Mouse (Mus musculus) hindlimb bud, embryonic 11.5 days (tissue): ENCODE results near the gene Atp1b1.

ENCODE experiments used
- DNase-seq: peaks from one replicate; pipeline ENCODE4 v3.0.0-alpha.2; 2012; ENCODE audit warnings: low read depth, low spot score; ENCODE audit errors: extremely low spot score

Gene Atp1b1

DNA sequence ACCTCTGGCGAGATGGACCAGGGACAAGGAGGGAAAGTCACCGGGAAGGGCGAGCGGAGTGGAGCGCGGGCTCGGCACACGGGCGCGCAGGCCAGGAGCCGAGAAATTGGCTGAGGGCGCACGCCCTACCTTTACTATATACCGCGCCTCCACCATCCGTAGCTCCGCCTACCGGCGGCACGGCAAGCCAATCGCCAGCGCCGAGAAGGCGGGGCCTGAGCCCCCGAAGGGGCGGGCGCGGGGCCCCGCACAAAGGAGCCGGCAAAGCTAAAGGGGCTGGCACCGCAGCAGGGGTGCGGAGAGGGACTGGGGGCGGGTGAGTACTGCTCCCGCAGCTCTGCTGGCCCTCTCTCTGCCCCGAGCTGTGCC lies at the start of gene Atp1b1:
TSS of gene Atp1b1 (minus strand) at position 111 of the 369 bp plus-strand sequence.
- DNase-seq, result peak; percentile 35

DNA sequence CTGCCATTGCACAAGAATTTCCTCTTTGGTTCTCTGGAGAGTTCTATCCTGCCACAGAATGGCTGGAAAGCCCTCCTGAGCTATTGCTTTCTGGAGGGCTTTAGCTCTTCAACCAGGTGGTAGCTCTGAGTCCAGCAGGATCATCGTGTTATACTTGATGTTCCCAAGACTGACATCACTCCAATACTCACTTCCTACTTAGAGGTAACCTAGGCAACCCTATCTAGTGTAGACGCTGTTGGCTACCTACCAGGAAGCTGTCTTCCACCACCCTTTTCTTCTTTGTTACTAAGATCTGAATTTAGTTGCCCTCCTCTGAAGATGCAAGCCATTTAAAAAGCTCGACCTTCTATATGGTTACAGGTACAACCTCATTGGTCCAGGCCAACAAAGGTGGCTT lies 46.9 kb upstream of the Atp1b1 start:
- DNase-seq, result no peak

DNA sequence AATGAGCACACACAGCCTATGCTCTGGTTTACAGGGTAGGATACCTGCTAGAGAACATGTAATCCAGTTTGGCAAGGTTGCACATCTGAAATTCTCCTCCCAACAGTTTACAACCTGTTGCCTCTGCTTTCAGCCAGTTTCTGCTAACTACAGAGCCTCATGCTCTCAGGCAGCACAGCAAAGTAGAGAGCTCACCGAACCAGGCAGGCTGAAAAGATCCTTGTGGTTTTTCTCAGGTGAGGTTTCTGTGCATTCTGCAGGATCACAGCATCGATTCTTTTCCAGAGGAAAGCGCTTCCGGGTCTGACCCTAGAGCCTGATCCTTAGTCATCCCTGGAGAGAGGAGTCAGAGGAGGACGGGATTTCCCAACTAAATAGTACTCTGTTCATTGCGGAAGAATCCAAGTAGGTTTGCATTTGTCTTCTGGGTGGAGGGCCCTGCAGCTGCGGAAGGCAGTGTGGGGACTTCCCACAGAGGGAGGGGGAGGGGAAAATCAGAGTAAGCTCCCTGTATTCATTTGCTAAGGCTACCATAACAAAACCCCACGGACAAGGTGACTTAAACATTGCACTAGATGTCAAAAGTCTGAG lies 45.1 kb upstream of the Atp1b1 start:
- DNase-seq, result no peak

DNA sequence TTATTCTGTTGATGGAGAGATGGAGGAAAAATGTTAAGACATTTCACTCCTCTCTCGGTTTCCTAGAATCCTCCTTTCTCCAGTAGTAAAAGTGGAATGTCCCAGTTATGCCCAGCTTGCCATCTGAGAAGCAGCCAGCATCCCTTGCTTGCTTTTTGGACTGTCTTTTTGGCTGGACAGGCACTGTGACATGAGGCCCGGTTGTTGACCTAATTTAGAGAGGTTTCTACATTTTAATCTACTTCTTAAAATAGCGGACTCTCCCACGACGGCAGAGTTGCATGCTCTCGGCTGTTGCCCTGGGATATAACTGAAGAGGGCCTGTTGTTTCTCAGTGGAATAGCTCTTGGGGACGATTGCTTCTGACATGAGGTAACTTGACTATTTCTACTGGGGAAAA lies 44.1 kb upstream of the Atp1b1 start:
- DNase-seq, result no peak

DNA sequence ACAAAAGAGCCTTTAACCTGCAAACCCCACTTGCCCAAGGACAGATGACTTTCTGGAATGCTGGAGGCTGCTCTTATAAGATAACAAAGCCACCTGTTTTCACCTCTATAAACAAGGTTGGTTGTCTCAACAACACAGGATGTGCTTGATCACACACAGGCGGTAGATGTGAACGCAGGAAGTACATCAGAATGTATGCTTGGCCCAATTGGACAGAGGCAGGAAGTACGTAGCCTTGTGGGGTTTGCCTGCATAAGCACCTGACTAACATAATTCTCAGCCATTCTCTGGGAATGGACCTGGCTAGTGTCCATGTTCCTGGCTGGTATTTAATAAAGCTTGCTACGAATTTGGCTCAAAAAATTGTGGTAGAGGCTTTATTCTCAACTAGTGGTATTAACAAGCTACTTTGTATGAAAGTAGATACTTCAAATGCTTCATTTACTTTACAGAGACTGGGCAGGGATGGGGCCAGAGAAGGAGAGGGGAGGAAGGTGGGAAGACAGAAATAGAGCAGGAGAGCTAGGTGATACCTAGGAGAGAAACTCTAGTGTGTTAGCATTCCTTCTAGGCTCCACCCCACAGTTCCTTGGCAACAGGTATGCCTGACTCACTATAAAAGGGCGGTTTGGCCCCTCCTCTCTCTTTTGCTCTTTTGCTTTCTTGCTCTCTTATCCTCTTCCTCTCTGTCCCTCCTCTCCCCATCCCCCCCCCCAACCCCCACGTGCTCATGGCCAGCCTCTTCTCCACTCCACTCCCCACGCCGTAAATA lies 36.8 kb upstream of the Atp1b1 start:
- no peak for DNase-seq

DNA sequence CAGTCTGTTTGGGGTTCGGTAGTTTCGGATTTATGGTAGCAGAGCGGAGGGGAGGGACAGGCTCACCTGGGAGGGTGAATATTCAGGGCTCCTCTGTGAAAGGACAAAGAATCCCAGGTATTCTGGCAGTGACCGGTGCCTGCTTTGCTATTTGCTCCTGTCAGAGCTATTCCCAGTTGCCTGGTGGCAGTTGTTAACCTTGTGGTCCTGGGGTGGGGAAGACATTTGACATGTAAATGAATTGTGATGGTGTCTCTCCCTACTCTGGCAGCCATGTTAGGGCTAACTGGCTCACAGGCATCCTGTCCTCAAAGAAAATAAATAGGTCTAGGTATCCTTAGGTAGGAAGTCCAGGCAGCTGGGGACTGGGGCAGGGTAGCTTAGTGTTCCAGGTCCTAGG lies 36.1 kb upstream of the Atp1b1 start:
- DNase-seq, result no peak

DNA sequence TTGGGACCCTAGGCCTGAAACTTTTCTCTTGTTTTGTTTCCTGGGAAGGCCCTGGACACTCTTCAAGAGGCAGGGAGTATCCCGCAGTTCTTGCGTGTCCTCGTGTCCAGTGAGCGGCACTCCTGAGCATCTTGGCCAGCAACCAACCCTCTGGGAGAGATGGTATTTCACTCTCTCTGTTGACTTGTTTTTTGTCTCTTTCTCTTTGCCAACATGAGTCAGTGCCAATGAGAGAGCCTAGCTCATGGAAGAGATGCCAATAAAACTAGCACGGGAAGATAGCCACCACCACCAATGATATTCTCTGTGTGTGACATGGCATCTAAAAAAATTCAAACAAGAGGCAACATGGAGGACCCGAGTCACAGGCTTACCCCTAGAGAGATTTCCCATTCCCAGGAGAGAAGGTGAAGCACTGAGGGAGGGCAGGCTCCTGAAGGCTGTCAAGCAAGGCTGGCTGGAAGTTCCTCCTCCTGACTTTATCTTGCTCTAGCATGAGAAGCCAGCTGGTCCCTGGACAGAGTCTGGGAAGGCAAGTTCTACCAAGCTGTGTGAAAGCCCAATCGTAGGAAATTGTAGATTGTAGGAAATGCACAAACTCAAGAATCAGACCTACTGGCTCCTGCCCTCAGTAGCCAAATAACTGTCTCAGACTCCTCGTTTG lies 35.0 kb upstream of the Atp1b1 start:
- no peak for DNase-seq

DNA sequence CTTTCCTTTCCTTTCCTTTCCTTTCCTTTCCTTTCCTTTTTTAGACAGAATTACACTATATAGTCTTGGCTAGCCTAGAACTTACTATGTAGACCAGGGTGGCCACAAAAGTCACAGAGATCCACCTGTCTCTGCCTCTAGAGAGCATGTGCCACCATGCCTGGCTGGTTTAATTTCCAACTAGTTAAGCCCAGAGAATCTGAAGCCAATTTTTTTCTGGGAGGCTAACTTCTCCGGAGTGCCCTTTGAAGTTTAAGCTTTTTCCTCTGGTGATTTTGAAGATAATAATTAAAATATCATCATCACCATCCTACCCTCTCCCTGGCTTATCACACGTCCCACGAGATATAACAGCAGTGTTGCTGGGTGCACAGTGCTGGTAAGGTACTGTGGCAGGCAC lies 34.3 kb upstream of the Atp1b1 start:
- DNase-seq, result no peak

DNA sequence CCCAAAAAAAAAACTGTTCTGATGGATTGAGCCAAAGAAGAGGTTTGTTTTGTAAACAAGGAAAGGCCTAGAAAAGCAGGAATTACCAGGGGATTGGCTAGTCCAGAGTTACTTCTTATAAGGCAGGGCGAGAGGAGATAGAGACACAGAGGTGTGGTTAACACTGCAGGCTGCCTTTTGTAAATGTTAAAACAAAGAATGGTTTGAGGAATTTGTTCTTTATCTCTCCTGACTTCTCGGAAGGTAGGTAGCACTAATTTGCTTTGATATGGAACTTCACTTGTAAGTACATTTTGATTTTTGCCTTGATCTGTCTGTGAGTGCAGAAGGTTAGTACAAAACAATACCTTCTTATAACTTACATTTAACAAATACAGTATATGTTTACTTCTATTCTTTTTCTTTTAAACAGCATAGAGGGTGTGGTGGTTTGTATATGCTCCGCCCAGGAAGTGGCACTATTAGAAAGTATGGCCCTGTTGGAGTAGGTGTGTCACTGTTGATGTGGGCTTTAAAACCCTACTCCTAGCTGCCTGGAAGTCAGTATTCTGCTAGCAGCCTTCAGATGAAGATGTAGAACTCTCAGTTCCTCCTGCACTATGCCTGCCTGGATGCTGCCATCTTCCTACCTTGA lies 31.9 kb upstream of the Atp1b1 start:
- no peak for DNase-seq

DNA sequence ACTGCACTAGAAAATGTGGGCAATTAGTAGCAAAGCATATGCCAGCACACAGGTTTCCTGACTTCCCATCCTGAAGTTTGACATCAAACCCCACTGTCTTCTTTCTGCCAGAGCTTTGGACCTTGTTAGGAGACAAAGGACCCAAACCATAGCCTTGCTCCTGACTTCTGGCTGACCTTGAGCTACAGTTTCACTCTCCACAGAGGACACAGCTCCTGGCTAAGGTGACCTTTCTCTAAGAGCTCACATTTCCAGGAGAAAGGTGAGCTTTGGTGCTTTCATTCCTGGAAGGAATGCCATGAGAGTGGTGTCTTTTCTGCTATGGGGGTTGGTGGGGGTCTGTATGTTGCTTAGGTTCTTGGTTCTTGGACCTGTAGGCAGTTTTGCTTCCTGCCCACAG lies 25.6 kb upstream of the Atp1b1 start:
- DNase-seq, result no peak

DNA sequence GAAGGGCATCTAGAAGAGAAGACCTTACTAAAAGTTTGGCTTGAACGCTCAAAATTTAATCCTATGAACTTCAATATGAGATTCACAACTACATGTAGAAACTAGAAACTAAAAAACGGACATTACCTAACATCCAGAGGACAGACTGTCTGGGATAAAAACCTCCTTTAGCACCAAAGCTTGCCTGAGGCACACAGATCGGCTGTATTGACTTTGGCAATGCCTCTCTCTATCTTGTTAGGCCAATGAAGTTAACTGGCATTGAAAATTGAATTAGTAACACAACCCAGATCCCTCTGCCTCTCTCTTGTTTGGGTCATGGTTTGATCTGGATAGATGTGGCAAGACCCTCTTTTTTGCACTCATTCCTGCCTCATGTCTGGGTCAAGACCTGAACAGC lies 24.7 kb upstream of the Atp1b1 start:
- DNase-seq, result no peak

DNA sequence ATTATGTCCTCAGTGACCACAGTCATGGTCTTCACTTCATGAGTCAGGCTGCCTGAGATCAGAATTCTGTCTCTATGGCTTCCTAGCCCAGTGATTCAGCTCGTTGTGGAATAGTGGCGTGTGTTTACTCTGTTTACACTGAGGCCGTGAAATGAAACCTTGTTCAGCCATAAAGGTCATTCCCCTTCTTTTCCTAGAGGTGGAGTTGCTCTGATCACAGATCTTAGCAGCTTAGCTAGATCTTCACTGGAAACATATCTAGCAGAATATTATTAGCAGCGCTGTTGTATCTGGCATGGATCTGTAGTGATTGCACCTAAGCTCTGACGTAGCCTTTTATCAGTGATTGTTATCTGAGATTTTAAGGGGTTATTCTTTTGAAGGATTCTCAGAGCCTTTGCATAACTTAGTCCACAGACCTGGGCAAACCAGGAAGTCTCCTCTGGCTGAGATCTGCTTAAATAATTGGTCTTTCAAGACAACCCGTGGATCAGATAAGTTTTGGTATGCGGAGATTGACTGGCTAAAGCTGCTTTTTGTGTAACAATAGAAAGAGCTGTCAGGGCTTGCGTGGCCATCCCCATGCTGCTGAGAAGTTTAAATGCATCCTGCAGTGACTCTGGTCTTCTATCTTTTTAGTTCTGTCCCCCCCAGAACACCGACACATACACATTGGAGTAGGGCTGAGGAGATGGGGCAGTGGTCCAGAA lies 23.6 kb upstream of the Atp1b1 start:
- DNase-seq, result no peak

DNA sequence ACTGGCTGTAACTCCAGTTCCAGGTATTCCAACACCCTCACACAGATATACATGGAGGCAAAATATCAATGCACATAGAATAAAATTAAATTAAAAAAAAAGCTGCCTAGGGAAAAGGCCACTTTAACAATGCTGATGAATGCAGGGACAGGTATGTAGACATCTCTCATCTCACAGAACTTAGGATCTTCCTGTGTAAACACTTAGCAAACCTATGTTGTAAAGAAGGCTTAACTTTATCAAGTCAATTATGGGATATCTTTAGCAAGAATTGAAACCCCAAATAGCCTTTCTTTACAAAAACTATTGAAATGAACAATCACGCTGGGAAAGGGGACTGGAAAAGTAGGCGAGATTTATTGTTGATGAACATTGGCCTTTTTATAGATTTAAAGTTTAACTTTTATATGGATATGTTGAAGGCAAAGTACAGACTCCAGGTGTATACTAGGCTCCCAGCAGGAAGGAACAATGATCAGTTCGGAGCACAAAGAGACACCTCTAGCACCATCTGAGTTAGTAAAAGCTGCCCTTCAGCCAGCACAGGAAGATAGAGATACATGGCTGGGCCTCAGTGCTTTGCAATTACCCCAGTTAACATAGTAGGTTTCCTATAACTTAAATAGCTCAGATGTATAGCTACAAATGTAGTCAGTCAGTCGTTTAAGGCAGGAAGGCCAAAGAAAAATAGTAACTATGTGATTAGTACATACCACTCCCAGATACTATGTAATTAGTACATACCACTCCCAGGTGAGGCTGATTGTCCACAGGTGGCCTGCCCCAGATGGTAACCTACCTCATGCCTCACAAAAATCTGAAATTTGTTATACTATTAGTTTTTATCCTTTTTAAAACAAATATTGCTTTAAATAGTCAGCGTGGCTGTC lies 22.8 kb upstream of the Atp1b1 start:
- DNase-seq, result no peak

DNA sequence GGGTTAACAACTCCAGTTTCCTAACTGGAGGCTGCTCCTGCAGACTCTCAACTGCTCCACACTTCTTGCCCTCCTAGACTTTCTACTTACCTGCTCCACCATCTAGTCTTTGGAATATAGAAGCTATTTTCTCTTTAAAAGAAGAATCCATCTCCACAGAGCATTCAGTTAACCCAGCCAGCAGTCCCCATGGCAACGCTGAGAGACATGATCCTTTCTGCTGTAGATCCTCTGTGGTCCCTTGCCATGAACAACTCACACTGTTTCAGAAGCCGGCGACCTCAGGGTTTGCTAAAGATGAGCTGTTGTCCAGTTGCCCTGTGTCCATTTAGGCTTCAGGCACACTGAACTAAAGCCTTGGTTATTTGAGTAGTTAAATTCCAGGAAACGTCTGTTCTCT lies 17.7 kb upstream of the Atp1b1 start:
- DNase-seq, result no peak

DNA sequence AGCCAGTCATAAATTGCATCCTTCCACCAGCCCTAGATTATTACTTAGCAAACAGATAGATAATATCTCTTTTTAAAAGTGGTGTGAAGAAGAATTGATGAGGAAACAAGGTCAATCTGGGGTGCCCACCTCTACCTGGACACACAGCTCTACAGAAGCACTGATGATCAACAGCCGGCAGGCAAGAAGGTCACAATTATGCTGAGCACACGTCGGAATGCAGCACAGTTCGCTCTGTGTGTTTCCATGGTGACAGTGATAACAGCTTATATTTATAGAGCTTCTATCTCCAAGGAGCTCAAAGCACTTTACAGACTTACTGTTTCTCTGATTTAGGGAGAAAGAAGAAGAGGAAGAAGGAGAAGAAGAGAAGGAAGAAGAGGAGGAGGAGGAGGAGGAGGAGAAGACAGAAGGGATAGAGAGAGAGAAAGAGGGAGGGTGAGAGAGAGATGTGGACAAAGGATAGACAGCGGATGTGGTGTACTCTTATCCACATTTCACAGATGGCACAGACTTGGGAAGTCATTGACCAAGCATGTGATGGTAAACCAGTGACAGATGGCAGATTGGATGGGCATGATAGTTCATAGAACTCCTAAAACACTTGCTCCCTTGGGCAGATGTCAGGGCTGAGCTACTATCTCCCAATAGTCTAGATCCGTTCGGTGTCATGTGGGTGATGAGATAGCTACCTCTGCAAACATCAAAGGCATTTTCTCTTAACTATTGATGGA lies 16.8 kb upstream of the Atp1b1 start:
- no peak for DNase-seq

DNA sequence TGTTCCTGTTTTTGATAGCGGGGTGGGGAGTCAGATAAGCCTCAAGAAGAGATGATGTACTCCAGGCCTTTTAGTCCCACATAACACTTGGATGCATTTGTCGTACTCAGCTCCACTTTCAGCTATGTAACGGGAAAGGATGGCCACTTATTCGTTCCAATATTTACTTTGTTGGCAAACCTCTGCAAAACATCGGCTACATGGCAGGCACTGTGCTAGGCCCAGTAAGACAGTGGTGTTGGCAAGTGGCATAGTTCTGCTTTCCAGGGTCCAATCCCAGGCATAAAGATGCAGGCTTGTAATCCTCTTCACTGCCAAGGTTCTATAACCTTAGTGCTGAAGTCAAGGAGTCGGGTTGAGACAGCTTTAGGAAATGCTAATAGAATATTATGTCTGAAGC lies 16.2 kb upstream of the Atp1b1 start:
- no peak for DNase-seq

DNA sequence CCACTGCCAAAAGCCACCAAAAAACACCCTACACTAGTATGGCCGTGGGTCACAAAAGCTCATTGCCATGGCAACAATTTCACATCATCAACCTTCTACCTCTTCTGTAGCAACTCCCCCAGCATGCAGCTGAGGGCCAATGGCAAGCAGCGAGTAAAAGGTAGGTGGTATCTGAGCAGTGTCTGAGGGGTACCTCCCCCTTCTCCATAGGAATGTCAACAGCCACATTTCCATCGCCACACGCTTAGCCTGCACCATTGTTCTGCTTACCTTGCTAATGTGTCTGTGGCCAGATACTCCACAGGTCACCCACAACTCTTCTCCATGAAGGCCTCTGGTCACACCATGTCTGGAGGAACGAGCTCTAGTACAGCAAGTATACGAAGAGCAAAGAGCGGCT lies 15.2 kb upstream of the Atp1b1 start:
- DNase-seq, result no peak

DNA sequence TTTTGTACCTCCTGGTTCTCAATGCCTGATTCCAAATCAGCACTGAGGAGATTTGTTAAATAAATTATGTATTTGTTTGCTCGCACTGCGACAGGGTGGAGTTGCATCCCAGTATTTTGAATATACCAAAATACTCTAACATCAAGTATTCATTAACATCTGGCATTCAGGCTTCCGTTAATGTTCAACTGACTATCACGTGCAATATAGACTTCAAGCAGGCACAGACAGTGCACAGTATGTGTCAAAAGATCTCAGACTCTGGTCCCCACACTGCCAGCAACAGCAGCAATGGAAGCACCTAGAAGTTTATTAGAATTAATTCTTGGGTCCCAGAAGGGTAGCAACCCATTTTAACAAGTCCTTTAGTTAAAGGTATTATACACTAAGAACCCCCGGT lies 13.5 kb upstream of the Atp1b1 start:
- DNase-seq, result no peak

DNA sequence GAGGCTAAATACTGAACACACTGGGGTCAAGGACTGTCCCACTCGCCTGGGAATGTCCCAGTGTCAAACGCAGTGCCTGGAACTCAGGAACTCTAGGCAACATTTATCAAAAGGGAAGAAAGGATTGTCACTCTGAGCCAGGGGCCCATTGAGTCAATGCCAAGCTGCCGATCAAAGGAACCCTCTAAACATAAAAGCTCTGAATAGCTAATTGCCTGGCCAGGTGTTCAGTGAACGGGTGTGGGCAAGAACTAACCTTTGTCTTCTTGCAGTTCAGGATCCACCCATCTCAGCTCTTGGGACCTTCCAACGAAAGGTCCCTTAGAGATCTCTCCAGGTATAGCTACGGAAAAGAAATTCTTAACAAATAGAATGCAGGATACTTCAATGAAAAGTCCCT lies 12.8 kb upstream of the Atp1b1 start:
- DNase-seq, result no peak

DNA sequence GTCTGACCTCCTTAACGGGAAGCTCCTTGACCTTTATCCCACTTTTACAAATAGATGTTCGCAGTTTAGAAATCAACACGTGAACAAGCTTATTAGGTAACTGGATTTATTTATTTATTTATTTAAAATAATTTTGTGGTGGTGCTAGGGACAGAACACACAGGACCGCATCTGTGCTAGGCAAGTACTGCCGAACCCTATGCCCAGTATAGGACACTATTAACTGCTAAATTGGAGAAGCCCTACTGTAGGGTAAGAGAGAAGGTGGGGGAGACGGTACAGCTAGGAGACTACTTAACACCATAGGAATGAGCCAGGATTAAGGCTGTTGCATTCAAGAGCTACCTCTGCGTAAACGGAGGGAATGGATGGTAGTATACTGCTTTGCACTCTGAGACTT lies 10.2 kb upstream of the Atp1b1 start:
- DNase-seq, result no peak
